Mouse (Mus musculus): Measurements from ENCODE around the gene 1700123O20Rik.

DNA sequence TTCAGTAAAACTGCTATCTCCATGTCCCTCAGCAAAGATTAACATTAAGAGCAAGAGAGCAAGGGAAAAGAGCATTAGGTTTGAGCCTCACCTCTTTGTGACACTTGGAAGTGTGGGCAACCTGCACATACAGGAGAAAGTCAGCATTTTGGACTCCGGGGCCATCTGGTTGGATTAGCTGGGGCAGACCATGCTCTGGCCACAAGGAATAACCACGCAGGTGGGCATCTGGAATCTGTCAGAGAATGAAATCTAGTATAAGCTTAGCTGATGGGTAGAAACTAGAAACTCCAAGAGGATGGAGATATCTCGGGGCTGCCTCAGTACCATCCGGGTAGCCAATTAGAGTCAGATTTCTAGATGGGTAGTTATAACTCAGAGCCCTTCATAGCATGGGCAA lies 10.7 kb downstream of the 1700123O20Rik start:
- TF ChIP-seq POLR2A (IDR thresholded peaks at IDR 0.05; ENCODE audit: insufficient read depth, low read depth, low read length) (no peak), CTCF (IDR thresholded peaks at IDR 0.05; ENCODE audit: insufficient read depth, low read depth, low read length) (no peak)

Data from olfactory bulb, adult 2 months (tissue).